Mouse (Mus musculus): ENCODE data around the gene Slc7a5. TPM values are rescaled to one million over a fixed set of nuclear protein-coding genes. Genes with fewer than 3 reads are reported as not detected.

Slc7a5 gene
- polyA plus RNA-seq (2015; fragmentation: Nextera tagmentation; extraction: Ambion mirVana) = 39.2 and 45.8 TPM in 2 replicates

GRCm38 (mm10) chr8:121907587-121908248 lies at the start of gene Slc7a5:
Gene Slc7a5 (minus strand): TSS chr8:121907694.
- under 1% methylated on average over 61 of the region's 61 CpGs for WGBS
- 0 out of 2 replicates have a peak within 1 kb of the TSS, but pooled peaks have one; percentile 16 for H3K27ac ChIP-seq (replicated peaks)
- H3K27me3 ChIP-seq = no peaks in the 10 kb centered on the region
- peak; percentile 94 for ATAC-seq (replicated peaks)
- peaks cover 32% of the 10 kb centered on the region for H3K4me1 ChIP-seq
- peak within 1 kb of the TSS; percentile 80 for H3K4me3 ChIP-seq
- no peaks in the 10 kb centered on the region for H3K36me3 ChIP-seq
- H3K9ac ChIP-seq (replicated peaks) = peak within 1 kb of the TSS; percentile 61
- peak within 1 kb of the TSS; percentile 96 for H3K4me2 ChIP-seq (replicated peaks)
- no peaks in the 10 kb centered on the region for H3K9me3 ChIP-seq

GRCm38 (mm10) chr8:121955825-121956500 lies 48.5 kb upstream of the Slc7a5 start:
- Histone ChIP-seq H3K4me2 (replicated peaks) (no peak overlapping the region), H3K27me3 (no peaks in the 10 kb centered on the region), H3K9me3 (no peaks in the 10 kb centered on the region), H3K4me3 (no peak overlapping the region), H3K36me3 (peaks cover 17% of the 10 kb centered on the region), H3K9ac (replicated peaks) (no peak overlapping the region), H3K4me1 (peaks cover 23% of the 10 kb centered on the region), H3K27ac (replicated peaks) (no peak overlapping the region)
- no peak for ATAC-seq (replicated peaks)
- 83% methylated on average over 1 of the region's 1 CpGs for WGBS

- Histone ChIP-seq H3K27me3 (no peaks in the 10 kb centered on the region), H3K9me3 (no peaks in the 10 kb centered on the region), H3K4me2 (replicated peaks) (no peak overlapping the region), H3K4me3 (no peak overlapping the region), H3K36me3 (peaks cover 17% of the 10 kb centered on the region), H3K4me1 (peaks cover 23% of the 10 kb centered on the region), H3K9ac (replicated peaks) (no peak overlapping the region), H3K27ac (replicated peaks) (no peak overlapping the region)
- 89% methylated on average over 10 of the region's 10 CpGs for WGBS
- ATAC-seq (replicated peaks) = no peak
Observed at GRCm38 (mm10) chr8:121954981-121955555, 47.6 kb upstream of the Slc7a5 start.

GRCm38 (mm10) chr8:121953821-121954545 lies 46.5 kb upstream of the Slc7a5 start:
- Histone ChIP-seq H3K4me3 (no peak overlapping the region), H3K9me3 (no peaks in the 10 kb centered on the region), H3K27ac (replicated peaks) (no peak overlapping the region), H3K4me1 (peaks cover 28% of the 10 kb centered on the region), H3K27me3 (no peaks in the 10 kb centered on the region), H3K4me2 (replicated peaks) (no peak overlapping the region), H3K9ac (replicated peaks) (no peak overlapping the region), H3K36me3 (peaks cover 17% of the 10 kb centered on the region)
- ATAC-seq (replicated peaks) = no peak
- 76% methylated on average over 3 of the region's 3 CpGs for WGBS

DNA sequence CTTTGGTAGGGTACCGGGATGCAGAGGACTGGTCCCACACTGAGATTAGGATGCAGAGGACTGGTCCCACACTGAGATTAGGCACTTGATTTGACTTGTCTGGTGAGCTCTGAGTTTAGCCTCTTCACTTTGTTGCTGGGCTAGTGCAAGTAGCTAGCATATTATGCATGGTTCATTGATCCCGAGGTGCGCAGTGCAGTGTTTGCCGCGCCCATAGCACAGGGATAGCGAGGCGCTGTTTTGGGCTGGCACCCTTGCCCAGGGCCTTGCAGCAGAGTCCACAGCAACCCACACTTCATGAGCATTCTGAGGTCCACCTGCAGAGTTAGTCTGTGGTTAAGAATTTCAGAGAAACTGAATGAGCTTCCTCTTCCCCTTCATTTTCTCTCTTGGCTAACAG lies 45.3 kb upstream of the Slc7a5 start:
- Histone ChIP-seq H3K9me3 (no peaks in the 10 kb centered on the region), H3K36me3 (peaks cover 17% of the 10 kb centered on the region), H3K4me1 (peaks cover 40% of the 10 kb centered on the region), H3K4me2 (replicated peaks) (peak overlapping the region; percentile 89; the same call in 1 of the 2 replicates), H3K4me3 (0 out of 2 replicates have a peak overlapping the region, but pooled peaks have one; percentile 87), H3K27ac (replicated peaks) (no peak overlapping the region), H3K27me3 (no peaks in the 10 kb centered on the region), H3K9ac (replicated peaks) (no peak overlapping the region)
- 86% methylated on average over 7 of the region's 7 CpGs for WGBS
- ATAC-seq (replicated peaks) = no peak

- Histone ChIP-seq H3K27ac (replicated peaks) (no peak overlapping the region), H3K4me1 (peaks cover 47% of the 10 kb centered on the region), H3K4me2 (replicated peaks) (peak overlapping the region; percentile 89), H3K9me3 (no peaks in the 10 kb centered on the region), H3K4me3 (peak overlapping the region; percentile 87), H3K9ac (replicated peaks) (peak overlapping the region; percentile 22; the same call in 1 of the 2 replicates), H3K36me3 (peaks cover 17% of the 10 kb centered on the region), H3K27me3 (no peaks in the 10 kb centered on the region)
- ATAC-seq (replicated peaks) = no peak
Observed at GRCm38 (mm10) chr8:121952122-121952521, 44.6 kb upstream of the Slc7a5 start.

- no peak for ATAC-seq (replicated peaks)
- H3K4me1 ChIP-seq = peaks cover 51% of the 10 kb centered on the region
- no peaks in the 10 kb centered on the region for H3K9me3 ChIP-seq
- H3K36me3 ChIP-seq = peaks cover 17% of the 10 kb centered on the region
- WGBS = 30% methylated on average over 7 of the region's 7 CpGs
- no peaks in the 10 kb centered on the region for H3K27me3 ChIP-seq
- peak overlapping the region; percentile 89 for H3K4me2 ChIP-seq (replicated peaks)
- peak overlapping the region; percentile 96 for H3K27ac ChIP-seq (replicated peaks)
- H3K4me3 ChIP-seq = peak overlapping the region; percentile 87
- H3K9ac ChIP-seq (replicated peaks) = peak overlapping the region; percentile 96
Observed at GRCm38 (mm10) chr8:121951656-121952009, 44.1 kb upstream of the Slc7a5 start.

- H3K36me3 ChIP-seq = peaks cover 17% of the 10 kb centered on the region
- peak overlapping the region; percentile 89 for H3K4me2 ChIP-seq (replicated peaks)
- peak; percentile 7; the same call in 1 of the 2 replicates for ATAC-seq (replicated peaks)
- H3K9me3 ChIP-seq = no peaks in the 10 kb centered on the region
- H3K27ac ChIP-seq (replicated peaks) = peak overlapping the region; percentile 96
- H3K27me3 ChIP-seq = no peaks in the 10 kb centered on the region
- H3K9ac ChIP-seq (replicated peaks) = peak overlapping the region; percentile 96
- peak overlapping the region; percentile 87 for H3K4me3 ChIP-seq
- peaks cover 51% of the 10 kb centered on the region for H3K4me1 ChIP-seq
- WGBS = under 1% methylated on average over 93 of the region's 97 CpGs
Observed at GRCm38 (mm10) chr8:121950749-121951655, 43.5 kb upstream of the Slc7a5 start.

DNA sequence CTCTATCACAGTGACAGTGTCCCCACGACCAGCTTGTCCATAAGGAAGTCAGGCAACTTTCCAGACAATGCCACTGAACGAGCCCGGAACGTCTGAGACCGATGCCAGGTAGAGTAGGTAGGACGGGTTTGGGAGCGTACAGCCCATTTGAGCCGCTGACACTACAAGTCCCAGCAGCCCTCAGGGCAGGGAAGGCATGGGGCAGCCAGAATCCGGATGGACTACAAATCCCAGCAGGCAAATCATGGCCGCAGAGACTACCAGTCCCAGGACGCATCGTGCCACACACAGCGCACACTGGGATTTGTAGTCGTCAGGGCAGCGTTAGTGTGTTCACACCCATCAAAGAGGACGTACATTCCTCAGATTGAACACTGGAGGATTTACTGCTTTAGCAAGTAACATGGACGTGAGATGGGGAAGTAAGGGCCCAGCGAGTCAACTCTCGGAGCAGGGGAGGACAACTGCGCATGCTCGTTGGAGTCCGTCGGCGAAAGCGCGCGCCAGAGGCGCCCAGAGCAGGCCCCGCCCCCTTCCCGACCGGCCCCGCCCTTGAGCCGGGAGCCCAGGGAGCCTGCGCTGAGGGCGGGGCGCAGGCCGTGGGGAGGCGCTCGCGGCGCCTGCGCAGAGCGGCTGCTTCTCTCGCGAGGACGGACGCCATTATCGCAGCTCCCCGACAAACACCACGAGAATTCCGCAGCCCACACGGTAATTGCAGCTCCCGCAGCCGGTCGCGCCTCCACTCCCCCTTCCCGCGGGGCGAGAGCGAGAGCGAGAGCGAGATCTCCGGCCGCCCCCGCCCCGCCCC lies 42.7 kb upstream of the Slc7a5 start:
- peak overlapping the region; percentile 87 for H3K4me3 ChIP-seq
- H3K36me3 ChIP-seq = peaks cover 12% of the 10 kb centered on the region
- H3K9me3 ChIP-seq = no peaks in the 10 kb centered on the region
- no peaks in the 10 kb centered on the region for H3K27me3 ChIP-seq
- ATAC-seq (replicated peaks) = peak; percentile 97
- peak overlapping the region; percentile 96 for H3K27ac ChIP-seq (replicated peaks)
- H3K4me1 ChIP-seq = peaks cover 51% of the 10 kb centered on the region
- peak overlapping the region; percentile 96 for H3K9ac ChIP-seq (replicated peaks)
- H3K4me2 ChIP-seq (replicated peaks) = peak overlapping the region; percentile 89
- under 1% methylated on average over 60 of the region's 66 CpGs for WGBS

GRCm38 (mm10) chr8:121949222-121949800 lies 41.8 kb upstream of the Slc7a5 start, which contains the start of gene Banp:
Gene Banp (plus strand): TSS chr8:121949750.
- Histone ChIP-seq H3K9me3 (no peaks in the 10 kb centered on the region), H3K36me3 (peaks cover 4% of the 10 kb centered on the region), H3K4me2 (replicated peaks) (peak within 1 kb of the TSS; percentile 89), H3K27ac (replicated peaks) (peak within 1 kb of the TSS; percentile 96), H3K27me3 (no peaks in the 10 kb centered on the region), H3K9ac (replicated peaks) (peak within 1 kb of the TSS; percentile 96), H3K4me1 (peaks cover 51% of the 10 kb centered on the region), H3K4me3 (peak within 1 kb of the TSS; percentile 87)
- ATAC-seq (replicated peaks) = no peak; the same call in 1 of the 2 replicates
- 63% methylated on average over 6 of the region's 6 CpGs for WGBS
